Mouse (Mus musculus): ENCODE data around the gene Gm20820. TPM values are rescaled to one million over a fixed set of nuclear protein-coding genes. Genes with fewer than 3 reads are reported as not detected.

The Gm20820 gene
- not detected for polyA plus RNA-seq (2015; fragmentation: Illumina TruSeq; extraction: RNeasy Lipid Tissue Mini Kit (QIAGEN cat#74804); ENCODE audit: low read depth, low replicate concordance)

DNA sequence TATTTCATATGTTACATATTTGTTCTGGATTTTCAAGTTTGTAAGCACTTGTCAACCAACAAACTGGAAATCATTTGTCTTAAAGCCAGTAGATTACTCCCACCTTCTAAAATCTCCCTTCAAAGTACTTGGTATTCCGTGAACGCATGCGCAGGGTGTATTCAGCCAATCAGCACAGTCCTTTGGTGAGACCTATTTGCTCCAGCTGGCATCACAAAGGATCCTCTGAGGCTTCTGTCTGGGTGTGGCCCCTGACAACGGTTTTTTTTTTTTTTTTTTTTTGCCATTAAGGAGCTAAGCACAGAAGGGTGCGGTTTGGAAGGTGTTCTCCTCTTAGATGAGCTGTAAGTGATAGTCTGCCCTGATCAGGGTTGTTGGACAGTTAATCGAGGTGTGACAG is at the start of gene Gm20820:
Gene Gm20820, plus strand, starts transcription at position 301 of the 400 bp plus-strand sequence.

Measured in brain, adult 10 weeks (tissue).